Mouse (Mus musculus) adrenal gland, adult (tissue): ENCODE results near the gene Usp47.
A peak's percentile ranks its signal among the peaks of the same experiment; 100 is the strongest.

Experiments
- DNase-seq, 2 experiments: peaks; one replicate each; pipeline ENCODE4 v3.0.0; 2022 to 2023; ENCODE audit warnings: low spot score in 1 of 2; ENCODE audit not compliant: inconsistent age in 2 of 2

Usp47 gene

GRCm38 (mm10) chr7:112120861-112121810, 97.8 kb downstream of the Usp47 start:
- peak; percentile 48 to 72 for DNase-seq

GRCm38 (mm10) chr7:112121866-112122500, 98.7 kb downstream of the Usp47 start:
- DNase-seq, result peak; percentile 55 to 78

GRCm38 (mm10) chr7:112123612-112124011, 100.3 kb downstream of the Usp47 start:
- DNase-seq, result no peak

GRCm38 (mm10) chr7:112125625-112126260, 102.4 kb downstream of the Usp47 start:
- DNase-seq, result peak in 1 of 2 experiments; percentile 60

GRCm38 (mm10) chr7:112127085-112127637, 103.9 kb downstream of the Usp47 start:
- peak in 1 of 2 experiments; percentile 90 for DNase-seq

GRCm38 (mm10) chr7:112127954-112128353, 104.7 kb downstream of the Usp47 start:
- DNase-seq, result peak in 1 of 2 experiments; percentile 60

GRCm38 (mm10) chr7:112128810-112129209, 105.5 kb downstream of the Usp47 start:
- DNase-seq, result peak; percentile 47 to 72

GRCm38 (mm10) chr7:112129851-112130250, 106.5 kb downstream of the Usp47 start:
- peak in 1 of 2 experiments; percentile 68 for DNase-seq

- DNase-seq, result no peak
Measured at GRCm38 (mm10) chr7:112130660-112131059, 107.4 kb downstream of the Usp47 start.

- DNase-seq, result no peak
Measured at GRCm38 (mm10) chr7:112132005-112132404, 108.7 kb downstream of the Usp47 start.

- no peak for DNase-seq
Measured at GRCm38 (mm10) chr7:112133277-112133676, 110.0 kb downstream of the Usp47 start.

GRCm38 (mm10) chr7:112135161-112135560, 111.9 kb downstream of the Usp47 start:
- DNase-seq, result no peak

- no peak for DNase-seq
Measured at GRCm38 (mm10) chr7:112136537-112136936, 113.2 kb downstream of the Usp47 start.

- DNase-seq, result no peak
Measured at GRCm38 (mm10) chr7:112138168-112138508, 114.8 kb downstream of the Usp47 start.

GRCm38 (mm10) chr7:112138509-112139405, 115.5 kb downstream of the Usp47 start:
- DNase-seq, result peak; percentile 36 to 68

- DNase-seq, result peak; percentile 44 to 73
Measured at GRCm38 (mm10) chr7:112140725-112141124, 117.4 kb downstream of the Usp47 start.

- peak in 1 of 2 experiments; percentile 47 for DNase-seq
Measured at GRCm38 (mm10) chr7:112142616-112143015, 119.3 kb downstream of the Usp47 start.

- DNase-seq, result peak; percentile 77 to 89
Measured at GRCm38 (mm10) chr7:112143090-112143500, 119.8 kb downstream of the Usp47 start.

- peak in 1 of 2 experiments; percentile 41 for DNase-seq
Measured at GRCm38 (mm10) chr7:112143978-112144377, 120.7 kb downstream of the Usp47 start.

GRCm38 (mm10) chr7:112144646-112145179, 121.4 kb downstream of the Usp47 start:
- DNase-seq, result no peak
